Mouse (Mus musculus) thymus, postnatal 36 days (tissue): ENCODE data around the gene Tnfsfm13.
"Not testable (repeated sequence)": the region's sequence is repeated elsewhere in the genome, so short reads cannot be mapped to it uniquely, and the experiment has no call there.

Experiments used
- DNase-seq, 2 experiments: peaks; one replicate each; pipeline ENCODE4 v3.0.0; 2022; ENCODE audit warnings: mixed read lengths in 2 of 2

Tnfsfm13 gene

GRCm38 (mm10) chr11:69695361-69696181 lies at the start of gene Tnfsfm13, which contains the start of gene Tnfsf12:
Tnfsfm13 (minus strand) TSS chr11:69696098.
Tnfsf12 (minus strand) TSS chr11:69695849.
- DNase-seq: peak in 1 of 2 experiments; percentile 12

GRCm38 (mm10) chr11:69731408-69731807 lies 35.5 kb upstream of the Tnfsfm13 start:
- not testable (repeated sequence) for DNase-seq

- peak; percentile 63 to 69 for DNase-seq
These were observed 33.2 kb upstream of the Tnfsfm13 start for GRCm38 (mm10) chr11:69729063-69729462.

- no peak for DNase-seq
These were observed 30.1 kb upstream of the Tnfsfm13 start for GRCm38 (mm10) chr11:69725951-69726350.

GRCm38 (mm10) chr11:69723074-69723473 lies 27.2 kb upstream of the Tnfsfm13 start:
- no peak for DNase-seq

- DNase-seq: no peak
These were observed 25.0 kb upstream of the Tnfsfm13 start for GRCm38 (mm10) chr11:69720852-69721251.

GRCm38 (mm10) chr11:69719423-69719822 lies 23.5 kb upstream of the Tnfsfm13 start:
- no peak for DNase-seq

- DNase-seq: no peak
These were observed 22.8 kb upstream of the Tnfsfm13 start for GRCm38 (mm10) chr11:69718661-69719060.

- no peak for DNase-seq
These were observed 21.1 kb upstream of the Tnfsfm13 start for GRCm38 (mm10) chr11:69716953-69717352.

- no peak for DNase-seq
These were observed 20.0 kb upstream of the Tnfsfm13 start for GRCm38 (mm10) chr11:69715929-69716328.

- no peak for DNase-seq
These were observed 19.6 kb upstream of the Tnfsfm13 start for GRCm38 (mm10) chr11:69715482-69715881.

- DNase-seq: no peak
These were observed 18.9 kb upstream of the Tnfsfm13 start for GRCm38 (mm10) chr11:69714636-69715329.

GRCm38 (mm10) chr11:69712954-69713672 lies 17.2 kb upstream of the Tnfsfm13 start:
- no peak for DNase-seq

- no peak for DNase-seq
These were observed 15.2 kb upstream of the Tnfsfm13 start for GRCm38 (mm10) chr11:69711082-69711481.

- no peak for DNase-seq
These were observed 14.6 kb upstream of the Tnfsfm13 start for GRCm38 (mm10) chr11:69710470-69710869.

GRCm38 (mm10) chr11:69709554-69710446 lies 13.9 kb upstream of the Tnfsfm13 start:
- DNase-seq: no peak

GRCm38 (mm10) chr11:69708614-69709265 lies 12.8 kb upstream of the Tnfsfm13 start:
- DNase-seq: no peak

- no peak for DNase-seq
These were observed 12.0 kb upstream of the Tnfsfm13 start for GRCm38 (mm10) chr11:69707873-69708381.

GRCm38 (mm10) chr11:69707480-69707847 lies 11.6 kb upstream of the Tnfsfm13 start:
- no peak for DNase-seq

- no peak for DNase-seq
These were observed 11.0 kb upstream of the Tnfsfm13 start for GRCm38 (mm10) chr11:69706775-69707479.

GRCm38 (mm10) chr11:69704613-69705010 lies 8.7 kb upstream of the Tnfsfm13 start:
- DNase-seq: no peak
